Mouse (Mus musculus) midbrain, embryonic 15.5 days (tissue): ENCODE data around the gene Vim. TPM values are rescaled to one million over a fixed set of nuclear protein-coding genes. Genes with fewer than 3 reads are reported as not detected.

Experiments used
- ATAC-seq: fragments of 200-750 bp; cut with Nextera tagmentation; replicated peaks from 2 replicates; pipeline ENCODE4 v1.8.0; 2017; ENCODE audit warnings: moderate TSS enrichment
- H3K27ac ChIP-seq: fragments of 300-500 bp; sonication (generic); 2 replicates; pipeline ENCODE4 v1.5.1; 2015; ENCODE audit warnings: mild to moderate bottlenecking, inconsistent platforms
- H3K27me3 ChIP-seq: fragments of 300-500 bp; sonication (generic); replicated peaks from 2 replicates; pipeline ENCODE4 v1.6.1; 2015; ENCODE audit warnings: inconsistent platforms
- H3K36me3 ChIP-seq: fragments of 300-500 bp; sonication (generic); replicated peaks from 2 replicates; pipeline ENCODE4 v1.6.1; 2015; ENCODE audit warnings: inconsistent platforms
- H3K4me1 ChIP-seq: fragments of 300-500 bp; sonication (generic); 2 replicates; pipeline ENCODE4 v1.6.1; 2015; ENCODE audit warnings: inconsistent platforms
- H3K4me2 ChIP-seq: fragments of 300-500 bp; sonication (generic); 2 replicates; pipeline ENCODE4 v1.6.1; 2015; ENCODE audit warnings: inconsistent platforms, mild to moderate bottlenecking, moderate library complexity
- H3K4me3 ChIP-seq: fragments of 300-500 bp; sonication (generic); 2 replicates; pipeline ENCODE4 v1.5.1; 2015; ENCODE audit warnings: mild to moderate bottlenecking, inconsistent platforms
- H3K9ac ChIP-seq: fragments of 300-500 bp; sonication (generic); 2 replicates; pipeline ENCODE4 v1.6.1; 2015; ENCODE audit warnings: mild to moderate bottlenecking, inconsistent platforms
- H3K9me3 ChIP-seq: fragments of 300-500 bp; sonication (generic); 2 replicates; pipeline ENCODE4 v1.6.1; 2016; ENCODE audit warnings: inconsistent platforms
- WGBS: fragments of 180-500 bp; shearing (Covaris S2); methylation state at CpG from one replicate; pipeline ENCODE4 v1.1.7; 2015; ENCODE audit warnings: mixed read lengths; 5-methylcytosine and 5-hydroxymethylcytosine counted together
- polyA plus RNA-seq: library from polyadenylated mRNA; unstranded; fragments of >200 nt; fragmentation: Nextera tagmentation; extraction: Ambion mirVana; gene quantifications from 2 replicates; pipeline ENCODE4 v1.2.1, GENCODE M21; 2015

Gene Vim
- polyA plus RNA-seq, result 395 and 414 TPM in 2 replicates

- peaks cover 35% of the 10 kb centered on the region for H3K4me1 ChIP-seq
- peak within 1 kb of the TSS; percentile 80 for H3K4me2 ChIP-seq
- peak within 1 kb of the TSS; percentile 88 for H3K27ac ChIP-seq
- peak; percentile 91 for ATAC-seq
- no peaks in the 10 kb centered on the region for H3K36me3 ChIP-seq
- no peaks in the 10 kb centered on the region for H3K27me3 ChIP-seq
- no peaks in the 10 kb centered on the region for H3K9me3 ChIP-seq
- WGBS, result under 1% methylated on average over 26 of the region's 26 CpGs
- peak within 1 kb of the TSS; percentile 67 for H3K9ac ChIP-seq
- H3K4me3 ChIP-seq, result peak within 1 kb of the TSS; percentile 58
Measured at GRCm38 (mm10) chr2:13573408-13574065, at the start of gene Vim. Gene Vim, plus strand, starts transcription at chr2:13573927.

GRCm38 (mm10) chr2:13526205-13526604, 47.5 kb upstream of the Vim start:
- no peak for ATAC-seq
- Histone ChIP-seq H3K9ac (no peak overlapping the region), H3K4me1 (no peaks in the 10 kb centered on the region), H3K27ac (no peak overlapping the region), H3K9me3 (no peaks in the 10 kb centered on the region), H3K4me2 (no peak overlapping the region), H3K27me3 (no peaks in the 10 kb centered on the region), H3K4me3 (no peak overlapping the region), H3K36me3 (no peaks in the 10 kb centered on the region)
- WGBS, result 88% methylated on average over 2 of the region's 2 CpGs

GRCm38 (mm10) chr2:13527125-13527524, 46.6 kb upstream of the Vim start:
- H3K9me3 ChIP-seq, result no peaks in the 10 kb centered on the region
- ATAC-seq, result no peak
- H3K27ac ChIP-seq, result no peak overlapping the region
- 43% methylated on average over 2 of the region's 2 CpGs for WGBS
- no peak overlapping the region for H3K9ac ChIP-seq
- no peaks in the 10 kb centered on the region for H3K4me1 ChIP-seq
- H3K27me3 ChIP-seq, result no peaks in the 10 kb centered on the region
- H3K4me3 ChIP-seq, result no peak overlapping the region
- no peaks in the 10 kb centered on the region for H3K36me3 ChIP-seq
- no peak overlapping the region for H3K4me2 ChIP-seq

GRCm38 (mm10) chr2:13527531-13527930, 46.2 kb upstream of the Vim start:
- Histone ChIP-seq H3K27me3 (no peaks in the 10 kb centered on the region), H3K4me2 (no peak overlapping the region), H3K9ac (no peak overlapping the region), H3K9me3 (no peaks in the 10 kb centered on the region), H3K4me3 (no peak overlapping the region), H3K27ac (no peak overlapping the region), H3K4me1 (no peaks in the 10 kb centered on the region), H3K36me3 (no peaks in the 10 kb centered on the region)
- ATAC-seq, result no peak
- WGBS, result 74% methylated on average over 4 of the region's 4 CpGs

- no peak overlapping the region for H3K27ac ChIP-seq
- H3K4me1 ChIP-seq, result no peaks in the 10 kb centered on the region
- H3K9ac ChIP-seq, result no peak overlapping the region
- WGBS, result 91% methylated on average over 3 of the region's 3 CpGs
- no peak for ATAC-seq
- H3K4me3 ChIP-seq, result no peak overlapping the region
- no peaks in the 10 kb centered on the region for H3K27me3 ChIP-seq
- no peaks in the 10 kb centered on the region for H3K36me3 ChIP-seq
- H3K9me3 ChIP-seq, result no peaks in the 10 kb centered on the region
- H3K4me2 ChIP-seq, result no peak overlapping the region
Measured at GRCm38 (mm10) chr2:13529253-13529933, 44.3 kb upstream of the Vim start.

- Histone ChIP-seq H3K4me2 (no peak overlapping the region), H3K9ac (no peak overlapping the region), H3K9me3 (no peaks in the 10 kb centered on the region), H3K4me1 (no peaks in the 10 kb centered on the region), H3K27me3 (no peaks in the 10 kb centered on the region), H3K27ac (no peak overlapping the region), H3K36me3 (no peaks in the 10 kb centered on the region), H3K4me3 (no peak overlapping the region)
- WGBS, result 91% methylated on average over 6 of the region's 6 CpGs
- no peak for ATAC-seq
Measured at GRCm38 (mm10) chr2:13530639-13531038, 43.1 kb upstream of the Vim start.

- Histone ChIP-seq H3K27ac (no peak overlapping the region), H3K9me3 (no peaks in the 10 kb centered on the region), H3K36me3 (no peaks in the 10 kb centered on the region), H3K9ac (no peak overlapping the region), H3K4me1 (no peaks in the 10 kb centered on the region), H3K4me3 (no peak overlapping the region), H3K4me2 (no peak overlapping the region), H3K27me3 (no peaks in the 10 kb centered on the region)
- ATAC-seq, result no peak
Measured at GRCm38 (mm10) chr2:13536747-13537146, 37.0 kb upstream of the Vim start.

- H3K4me1 ChIP-seq, result no peaks in the 10 kb centered on the region
- H3K27ac ChIP-seq, result no peak overlapping the region
- no peak for ATAC-seq
- no peak overlapping the region for H3K4me2 ChIP-seq
- H3K9ac ChIP-seq, result no peak overlapping the region
- no peaks in the 10 kb centered on the region for H3K36me3 ChIP-seq
- H3K4me3 ChIP-seq, result no peak overlapping the region
- no peaks in the 10 kb centered on the region for H3K9me3 ChIP-seq
- 10% methylated on average over 2 of the region's 2 CpGs for WGBS
- no peaks in the 10 kb centered on the region for H3K27me3 ChIP-seq
Measured at GRCm38 (mm10) chr2:13537733-13538132, 36.0 kb upstream of the Vim start.

- H3K4me2 ChIP-seq, result no peak overlapping the region
- no peaks in the 10 kb centered on the region for H3K4me1 ChIP-seq
- no peaks in the 10 kb centered on the region for H3K27me3 ChIP-seq
- H3K27ac ChIP-seq, result no peak overlapping the region
- 66% methylated on average over 2 of the region's 2 CpGs for WGBS
- no peaks in the 10 kb centered on the region for H3K36me3 ChIP-seq
- H3K4me3 ChIP-seq, result no peak overlapping the region
- no peak overlapping the region for H3K9ac ChIP-seq
- H3K9me3 ChIP-seq, result no peaks in the 10 kb centered on the region
- no peak for ATAC-seq
Measured at GRCm38 (mm10) chr2:13538258-13538657, 35.5 kb upstream of the Vim start.

GRCm38 (mm10) chr2:13538704-13539377, 34.9 kb upstream of the Vim start:
- Histone ChIP-seq H3K36me3 (no peaks in the 10 kb centered on the region), H3K4me2 (no peak overlapping the region), H3K9me3 (no peaks in the 10 kb centered on the region), H3K4me1 (peaks cover 3% of the 10 kb centered on the region), H3K9ac (no peak overlapping the region), H3K27ac (no peak overlapping the region), H3K4me3 (no peak overlapping the region), H3K27me3 (no peaks in the 10 kb centered on the region)
- 80% methylated on average over 6 of the region's 6 CpGs for WGBS
- ATAC-seq, result no peak

GRCm38 (mm10) chr2:13539860-13540259, 33.9 kb upstream of the Vim start:
- Histone ChIP-seq H3K9me3 (no peaks in the 10 kb centered on the region), H3K4me2 (no peak overlapping the region), H3K27ac (no peak overlapping the region), H3K36me3 (no peaks in the 10 kb centered on the region), H3K4me1 (peaks cover 8% of the 10 kb centered on the region), H3K4me3 (no peak overlapping the region), H3K9ac (no peak overlapping the region), H3K27me3 (no peaks in the 10 kb centered on the region)
- ATAC-seq, result no peak
- WGBS, result 93% methylated on average over 1 of the region's 1 CpGs

- Histone ChIP-seq H3K9me3 (no peaks in the 10 kb centered on the region), H3K36me3 (no peaks in the 10 kb centered on the region), H3K4me1 (peaks cover 11% of the 10 kb centered on the region), H3K27ac (peak overlapping the region; percentile 89), H3K9ac (peak overlapping the region; percentile 87), H3K27me3 (no peaks in the 10 kb centered on the region), H3K4me3 (peak overlapping the region; percentile 67), H3K4me2 (peak overlapping the region; percentile 71)
- WGBS, result 40% methylated on average over 8 of the region's 8 CpGs
- peak; percentile 17; the same call in 1 of the 2 replicates for ATAC-seq
Measured at GRCm38 (mm10) chr2:13543519-13544124, 30.1 kb upstream of the Vim start.
